Mouse (Mus musculus): Measurements from ENCODE around the gene Mogs.

GRCm38 (mm10) chr6:83147280-83147679 lies 32.0 kb downstream of the Mogs start:
- TF ChIP-seq CTCF (IDR thresholded peaks at IDR 0.05; ENCODE audit: low read depth, low read length) (no peak), POLR2A (IDR thresholded peaks at IDR 0.05; ENCODE audit: borderline replicate concordance, low read depth, low read length) (no peak)
